Mouse (Mus musculus) liver, adult 2 months (tissue): Measurements from ENCODE around the gene Tmem41b. TPM values are rescaled to one million over a fixed set of nuclear protein-coding genes. Genes with fewer than 3 reads are reported as not detected.
A peak's percentile ranks its signal among the peaks of the same experiment; 100 is the strongest.
"Not testable (repeated sequence)": the region's sequence is repeated elsewhere in the genome, so short reads cannot be mapped to it uniquely, and the experiment has no call there.

ENCODE experiments used
- DNase-seq: peaks from one replicate; pipeline ENCODE4 v3.0.0-alpha.2; 2011; ENCODE audit warnings: low read depth, low spot score; ENCODE audit errors: extremely low read depth
- H3K27ac ChIP-seq: fragments of 200-500 bp; replicated peaks from 2 replicates; pipeline ENCODE4 v1.5.1; 2012; ENCODE audit warnings: low read depth, mild to moderate bottlenecking, control low read depth, inconsistent platforms, low read length; ENCODE audit not compliant: insufficient read depth
- H3K27me3 ChIP-seq: fragments of 200-500 bp; 2 replicates; pipeline ENCODE4 v1.6.1; 2012; ENCODE audit warnings: mild to moderate bottlenecking, moderate library complexity, low read length, inconsistent platforms; ENCODE audit not compliant: control insufficient read depth, insufficient read depth
- H3K36me3 ChIP-seq: fragments of 200-500 bp; 2 replicates; pipeline ENCODE4 v1.6.1; 2012; ENCODE audit warnings: low read length, inconsistent platforms; ENCODE audit not compliant: control insufficient read depth, insufficient read depth
- H3K4me1 ChIP-seq: fragments of 200-500 bp; 2 replicates; pipeline ENCODE4 v1.6.1; 2011; ENCODE audit warnings: low read length; ENCODE audit not compliant: control insufficient read depth, insufficient read depth
- H3K4me3 ChIP-seq: fragments of 200-500 bp; 2 replicates; pipeline ENCODE4 v1.5.1; 2011; ENCODE audit warnings: low read depth, mild to moderate bottlenecking, control low read depth, low read length, moderate library complexity; ENCODE audit not compliant: insufficient read depth
- H3K79me2 ChIP-seq: fragments of 200-500 bp; 2 replicates; pipeline ENCODE4 v1.6.1; 2012; ENCODE audit warnings: inconsistent platforms, mild to moderate bottlenecking, low read length, moderate library complexity; ENCODE audit not compliant: control insufficient read depth, insufficient read depth
- H3K9ac ChIP-seq: fragments of 200-500 bp; 2 replicates; pipeline ENCODE4 v1.6.1; 2012; ENCODE audit warnings: low read depth, mild to moderate bottlenecking, control low read depth, inconsistent platforms, low read length
- CTCF ChIP-seq: fragments of 200-500 bp; IDR thresholded peaks from 2 replicates; pipeline ENCODE4 v1.5.1; 2011; ENCODE audit warnings: low read depth, low read length, control low read depth
- POLR2A ChIP-seq: fragments of 200-500 bp; IDR thresholded peaks from 2 replicates; pipeline ENCODE4 v1.6.1; 2011; ENCODE audit warnings: low read length, control low read depth; ENCODE audit not compliant: insufficient read depth; ENCODE audit errors: extremely low read depth
- WGBS: fragments of 180-500 bp; shearing (Covaris S2); methylation state at CpG from one replicate; pipeline ENCODE4 v1.1.7; 2018; 5-methylcytosine and 5-hydroxymethylcytosine counted together
- polyA plus RNA-seq: library from polyadenylated mRNA; depleted of rRNA; stranded (reverse); fragments of >200 nt; gene quantifications from 2 replicates; pipeline ENCODE4 v1.2.3, GENCODE M21; 2012
- total RNA-seq: library from RNA; depleted of rRNA; stranded (reverse); fragments of >200 nt; gene quantifications from 2 replicates; pipeline ENCODE4 v1.2.3, GENCODE M21; 2014

Gene Tmem41b
- total and polyA plus RNA-seq, 2 experiments = 21.6 to 43.1 TPM

- Histone ChIP-seq H3K27ac (peak overlapping the region; percentile 65; the same call in 1 of the 2 replicates), H3K4me1 (peaks cover 12% of the 10 kb centered on the region), H3K4me3 (no peak overlapping the region), H3K9ac (no peak overlapping the region), H3K27me3 (no peaks in the 10 kb centered on the region), H3K79me2 (no peaks in the 10 kb centered on the region), H3K36me3 (no peaks in the 10 kb centered on the region)
- TF ChIP-seq CTCF (no peak), POLR2A (no peak)
- DNase-seq = peak; percentile 94
- WGBS = 13% methylated on average over 1 of the region's 1 CpGs
These were observed 4.6 kb upstream of the Tmem41b start for GRCm38 (mm10) chr7:109991286-109991685.

- peak; percentile 98 for DNase-seq
- Histone ChIP-seq H3K27me3 (no peaks in the 10 kb centered on the region), H3K27ac (peak overlapping the region; percentile 82), H3K4me3 (peak overlapping the region; percentile 76), H3K4me1 (peaks cover 9% of the 10 kb centered on the region), H3K79me2 (no peaks in the 10 kb centered on the region; the same call in 1 of the 2 replicates), H3K9ac (peak overlapping the region; percentile 78), H3K36me3 (peaks cover 17% of the 10 kb centered on the region)
- TF ChIP-seq POLR2A = peak; percentile 76; the same call in 1 of the 2 replicates
- TF ChIP-seq CTCF = no peak
- under 1% methylated on average over 43 of the region's 43 CpGs for WGBS
These were observed 528 bp downstream of the Tmem41b start for GRCm38 (mm10) chr7:109986133-109986669.

GRCm38 (mm10) chr7:109985661-109986132, 1.0 kb downstream of the Tmem41b start:
- Histone ChIP-seq H3K79me2 (no peaks in the 10 kb centered on the region; the same call in 1 of the 2 replicates), H3K27ac (peak overlapping the region; percentile 82), H3K36me3 (peaks cover 18% of the 10 kb centered on the region), H3K9ac (peak overlapping the region; percentile 78), H3K4me3 (peak overlapping the region; percentile 76), H3K4me1 (peaks cover 9% of the 10 kb centered on the region), H3K27me3 (no peaks in the 10 kb centered on the region)
- 0% methylated on average over 27 of the region's 27 CpGs for WGBS
- DNase-seq = peak; percentile 78
- TF ChIP-seq CTCF (no peak), POLR2A (no peak)

GRCm38 (mm10) chr7:109984608-109985007, 2.1 kb downstream of the Tmem41b start:
- not testable (repeated sequence) for H3K79me2 ChIP-seq, H3K9ac ChIP-seq, DNase-seq, H3K27me3 ChIP-seq, H3K27ac ChIP-seq, H3K4me1 ChIP-seq, H3K4me3 ChIP-seq
- WGBS = 56% methylated on average over 5 of the region's 5 CpGs
- peaks cover 29% of the 10 kb centered on the region for H3K36me3 ChIP-seq

DNA sequence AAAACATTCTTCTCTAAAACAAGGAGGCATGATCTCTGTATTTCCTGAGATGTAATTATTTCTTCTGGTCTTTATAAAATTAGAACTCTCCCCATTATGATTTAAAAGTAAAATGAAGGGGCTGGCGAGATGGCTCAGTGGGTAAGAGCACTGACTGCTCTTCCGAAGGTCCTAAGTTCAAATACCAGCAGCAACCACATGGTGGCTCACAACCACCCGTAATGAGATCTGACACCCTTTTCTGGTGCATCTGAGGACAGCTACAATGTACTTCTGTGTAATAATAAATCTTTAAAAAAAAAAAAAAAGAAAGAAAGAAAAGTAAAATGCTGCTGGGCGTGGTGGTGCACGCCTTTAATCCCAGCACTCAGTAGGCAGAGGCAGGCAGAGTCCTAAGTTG, 9.6 kb downstream of the Tmem41b start:
- H3K9ac ChIP-seq, H3K4me1 ChIP-seq, H3K4me3 ChIP-seq, H3K27ac ChIP-seq, H3K27me3 ChIP-seq, DNase-seq, H3K79me2 ChIP-seq: not testable (repeated sequence)
- H3K36me3 ChIP-seq = peaks cover 66% of the 10 kb centered on the region
- 70% methylated on average over 5 of the region's 5 CpGs for WGBS

GRCm38 (mm10) chr7:109975966-109976715, 10.6 kb downstream of the Tmem41b start:
- peaks cover 59% of the 10 kb centered on the region for H3K36me3 ChIP-seq

More at GRCm38 (mm10) chr7:109975966-109976715, 10.6 kb downstream of the Tmem41b start:
- WGBS = 64% methylated on average over 6 of the region's 6 CpGs
- Histone ChIP-seq H3K4me3 (no peak overlapping the region), H3K4me1 (no peaks in the 10 kb centered on the region), H3K27ac (no peak overlapping the region), H3K9ac (no peak overlapping the region), H3K79me2 (no peaks in the 10 kb centered on the region), H3K27me3 (no peaks in the 10 kb centered on the region)
- DNase-seq = no peak
- TF ChIP-seq CTCF (no peak), POLR2A (no peak)
